Mouse (Mus musculus) ovary, postnatal 10 days (tissue): ENCODE measurements at regions not wholly inside any gene's neighbourhood (a gene's known extent, or its start where the extent isn't known, plus 50 kb on each side); places are given as distances from the start of the nearest gene placed in this dataset.

ENCODE experiments used
- DNase-seq: peaks from one replicate; pipeline ENCODE4 v3.0.0; 2022; ENCODE audit warnings: low spot score

DNA sequence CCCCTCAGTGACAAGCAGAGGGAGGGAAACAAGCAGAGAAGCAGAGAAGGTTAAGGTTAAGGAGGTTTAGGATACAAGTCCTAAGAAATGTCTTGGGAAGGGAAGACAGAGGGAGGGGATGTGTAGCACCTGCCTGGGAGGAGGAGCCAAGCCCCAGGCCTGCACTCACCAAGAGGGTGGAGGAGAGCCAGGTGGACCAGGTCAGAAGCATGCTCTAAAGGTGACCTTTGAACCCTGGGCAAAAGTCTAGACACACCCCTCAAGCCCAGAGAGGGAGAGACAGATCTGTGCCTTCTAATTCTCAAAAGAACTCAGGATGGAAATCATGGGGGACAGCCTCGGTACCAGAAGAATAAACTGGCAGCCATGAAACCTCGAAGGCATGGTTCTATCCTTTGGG is 54.4 kb upstream of the Calm2 start:
- no peak for DNase-seq

DNA sequence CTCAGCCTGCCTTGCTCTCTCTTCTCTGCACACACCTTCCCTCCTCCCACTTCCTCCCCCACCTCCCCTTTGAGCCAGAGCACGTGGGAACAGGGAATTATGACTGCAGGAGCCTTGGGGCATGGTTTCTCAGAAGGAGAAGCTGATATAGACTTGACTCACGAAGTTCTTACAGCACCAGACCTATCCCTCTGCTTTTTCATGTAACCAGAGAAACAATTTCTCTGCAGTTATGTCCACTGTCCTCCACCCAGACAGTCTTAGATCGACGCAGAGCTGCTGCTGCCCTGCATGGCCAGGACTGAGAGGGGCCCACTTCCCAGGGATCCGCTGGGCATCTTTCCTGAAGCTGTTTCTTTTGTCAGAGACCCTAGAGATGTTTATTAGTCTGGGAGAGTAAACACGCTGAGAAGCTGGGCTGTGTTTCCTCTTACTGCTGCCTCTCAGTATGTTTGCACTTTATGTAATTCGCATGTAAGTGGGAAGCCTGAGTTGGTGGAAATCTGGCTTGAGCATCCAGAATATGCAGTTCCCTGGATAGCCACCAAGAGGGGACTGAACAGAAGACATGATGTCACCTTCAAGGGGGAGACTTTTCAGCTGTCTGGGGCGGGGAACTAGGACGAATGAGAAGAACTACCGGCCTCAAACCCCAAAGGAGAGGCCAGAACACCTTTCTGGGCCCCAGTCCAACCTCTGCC is 55.1 kb upstream of the Calm2 start:
- no peak for DNase-seq

DNA sequence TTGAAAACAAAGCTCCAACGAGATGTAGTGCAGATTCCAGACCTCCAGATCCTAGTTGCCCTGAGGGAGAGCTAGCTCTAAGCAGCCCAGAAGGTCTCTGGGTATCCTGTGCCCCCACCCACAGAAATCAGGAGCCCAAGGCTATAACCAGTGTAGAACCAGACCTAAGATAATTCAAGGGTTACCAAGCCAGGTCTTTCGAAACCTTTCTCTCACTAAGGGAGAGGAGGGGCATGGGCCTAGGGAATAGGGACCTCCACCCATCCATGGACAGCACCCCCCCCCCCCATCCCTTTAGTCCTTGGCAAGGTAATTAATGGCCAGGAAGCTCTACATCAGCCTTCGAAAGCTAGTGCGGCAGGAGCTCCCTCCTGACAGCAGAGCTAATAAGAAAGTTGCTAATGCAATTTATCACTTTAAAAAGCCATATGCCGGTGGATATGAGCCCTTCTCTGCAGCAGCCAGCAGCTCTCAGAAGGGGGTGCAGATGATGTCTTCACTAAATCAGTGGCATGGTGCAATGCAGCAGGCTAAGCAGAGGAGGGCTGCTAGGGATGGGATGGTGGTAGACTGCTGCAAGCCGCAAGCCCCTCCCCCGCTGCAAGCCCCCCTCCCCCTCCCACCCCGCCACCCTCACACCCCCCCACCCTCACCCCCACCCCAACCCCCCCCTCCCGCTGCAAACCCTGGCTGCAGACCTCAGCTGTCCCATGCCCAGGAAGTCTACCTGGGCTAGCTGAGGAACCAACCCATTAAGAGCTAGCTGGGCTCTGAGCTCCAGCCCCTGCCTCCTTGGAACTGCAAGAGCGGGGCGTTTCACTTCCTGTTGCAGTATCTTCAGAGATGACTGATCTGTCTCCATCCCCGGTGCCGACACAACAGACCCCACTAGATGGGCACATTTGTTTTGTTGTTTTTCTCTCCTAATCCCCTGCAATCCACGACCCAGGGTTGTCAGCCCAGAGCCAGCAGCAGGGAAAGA is 55.9 kb upstream of the Calm2 start:
- no peak for DNase-seq

DNA sequence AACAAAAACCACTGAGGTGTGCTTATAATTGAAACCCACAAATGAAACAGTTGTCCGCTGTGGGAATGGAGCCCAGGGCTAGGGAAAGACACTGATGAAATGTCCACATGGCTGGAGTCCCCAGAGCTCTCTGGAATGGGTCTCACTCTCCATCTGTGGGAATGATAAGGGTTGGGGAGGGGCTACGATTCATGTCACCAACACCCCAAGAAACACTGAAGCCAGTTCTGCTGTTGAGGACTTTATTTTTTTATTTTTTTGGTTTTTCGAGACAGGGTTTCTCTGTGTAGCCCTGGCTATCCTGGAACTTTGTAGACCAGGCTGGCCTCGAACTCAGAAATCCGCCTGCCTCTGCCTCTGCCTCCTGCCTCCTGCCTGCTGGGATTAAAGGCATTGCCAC is 56.8 kb upstream of the Calm2 start:
- no peak for DNase-seq

DNA sequence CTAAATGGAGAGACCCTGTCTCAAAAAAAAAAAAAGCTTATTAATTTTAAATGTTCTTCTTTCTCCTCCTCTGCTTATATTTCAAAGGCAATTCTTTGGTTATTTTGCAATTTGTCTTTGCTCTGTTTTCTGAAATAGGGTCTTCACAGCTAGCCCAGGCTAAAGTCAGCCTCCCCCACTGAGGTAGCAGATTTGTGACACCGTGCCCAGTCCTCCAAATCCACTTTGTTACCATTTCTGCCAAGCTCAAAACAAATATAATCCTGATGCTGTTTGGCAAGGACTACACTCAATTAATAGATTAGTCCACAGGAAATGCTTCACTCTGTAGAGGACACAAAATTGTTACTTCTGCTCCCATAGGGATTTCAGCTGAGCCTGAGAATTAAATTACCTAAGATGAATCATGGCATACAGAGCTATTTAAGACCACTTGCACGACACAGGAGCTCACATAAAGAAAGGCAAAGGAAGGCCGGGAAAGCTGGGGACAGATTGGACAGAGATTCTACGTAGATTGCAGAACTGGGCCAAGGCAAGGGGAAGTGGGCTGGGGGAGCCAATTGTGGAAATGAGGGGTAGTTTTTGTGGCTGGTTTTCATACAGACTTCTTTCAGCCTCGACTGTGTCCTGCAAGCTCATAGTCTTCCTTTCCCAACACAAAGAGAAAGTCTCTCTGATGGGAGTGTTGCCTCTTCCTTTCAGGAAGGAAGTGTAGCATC is 58.4 kb upstream of the Calm2 start:
- no peak for DNase-seq

DNA sequence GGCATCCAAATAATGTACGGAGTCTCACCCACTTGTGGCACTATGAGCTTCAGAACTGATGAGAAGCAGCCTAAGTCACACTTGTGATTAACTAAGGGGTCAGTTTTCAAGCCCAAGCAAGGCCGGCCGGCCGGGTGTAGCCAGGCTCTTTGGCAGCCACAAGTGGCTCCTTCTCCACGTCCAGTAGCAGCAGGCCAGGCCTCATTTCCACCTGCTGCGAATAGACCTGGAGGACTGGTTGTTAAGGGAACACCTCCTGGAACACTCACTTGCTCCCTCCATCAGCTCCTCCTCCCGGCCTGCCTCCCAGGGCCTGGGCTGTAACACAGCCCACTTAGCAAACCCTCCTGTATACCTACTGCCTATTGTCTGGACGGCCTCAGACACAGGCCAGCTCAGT is 61.1 kb upstream of the Calm2 start:
- DNase-seq: no peak

DNA sequence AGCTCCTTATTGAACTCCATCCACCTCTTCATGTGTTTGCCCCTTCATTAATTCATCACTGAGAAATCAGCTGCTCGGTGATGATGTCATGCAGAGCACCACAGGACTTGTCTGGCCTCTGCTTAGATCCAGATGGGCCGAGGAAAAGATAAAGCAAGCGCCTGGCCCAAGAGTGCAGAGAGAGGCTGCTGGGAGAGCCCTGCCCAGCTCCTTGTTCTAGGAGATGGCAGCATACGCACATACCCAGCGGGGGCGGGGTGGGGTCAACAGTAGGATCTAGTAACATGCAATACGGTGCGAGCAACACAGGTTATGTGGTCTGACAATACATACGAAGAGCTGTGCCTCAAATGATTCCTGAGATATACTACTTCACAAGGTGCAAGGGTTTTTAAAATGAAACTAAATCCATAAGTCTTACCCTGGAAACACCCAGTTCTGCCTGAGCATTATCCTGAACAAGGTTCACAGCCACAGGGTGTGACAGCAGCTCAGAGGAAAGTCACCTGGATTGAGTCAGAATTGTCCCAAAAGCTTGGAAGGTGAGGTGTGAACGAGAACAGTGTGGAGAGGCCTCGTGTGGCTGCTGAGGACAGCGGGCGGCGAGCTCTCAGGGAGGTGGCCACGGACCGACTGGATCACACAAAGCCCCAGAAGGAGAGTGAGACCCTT is 62.0 kb upstream of the Calm2 start:
- no peak for DNase-seq

DNA sequence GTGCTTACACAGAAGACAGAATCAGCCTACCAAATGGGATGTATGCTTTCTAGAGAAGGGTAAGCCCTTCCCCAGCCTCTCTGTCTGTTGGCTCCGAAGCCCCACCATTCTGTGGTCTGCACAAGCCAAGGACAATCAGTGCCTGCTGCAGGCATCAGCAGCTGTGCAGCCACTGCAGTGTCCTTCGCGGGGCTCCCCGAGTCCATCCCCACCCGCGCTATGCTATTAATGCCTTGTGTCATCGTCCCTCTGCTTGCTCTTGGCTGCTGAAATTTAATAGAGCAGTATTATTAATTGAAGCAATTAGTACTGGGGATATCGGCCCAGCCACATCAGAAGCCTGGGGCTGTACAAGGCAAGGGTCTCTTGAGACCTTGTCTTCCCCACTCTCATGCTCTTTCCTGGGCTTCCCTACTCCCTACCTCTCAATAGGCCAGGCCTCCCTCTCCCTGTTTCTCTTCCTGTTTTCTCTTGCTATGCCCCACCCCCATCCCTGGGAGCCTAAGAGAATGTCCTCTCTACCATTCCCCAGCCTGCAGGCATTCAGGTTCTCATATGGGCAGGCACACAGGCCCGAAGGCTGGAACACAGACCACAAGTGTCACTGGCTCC is 65.4 kb upstream of the Calm2 start:
- DNase-seq: no peak

DNA sequence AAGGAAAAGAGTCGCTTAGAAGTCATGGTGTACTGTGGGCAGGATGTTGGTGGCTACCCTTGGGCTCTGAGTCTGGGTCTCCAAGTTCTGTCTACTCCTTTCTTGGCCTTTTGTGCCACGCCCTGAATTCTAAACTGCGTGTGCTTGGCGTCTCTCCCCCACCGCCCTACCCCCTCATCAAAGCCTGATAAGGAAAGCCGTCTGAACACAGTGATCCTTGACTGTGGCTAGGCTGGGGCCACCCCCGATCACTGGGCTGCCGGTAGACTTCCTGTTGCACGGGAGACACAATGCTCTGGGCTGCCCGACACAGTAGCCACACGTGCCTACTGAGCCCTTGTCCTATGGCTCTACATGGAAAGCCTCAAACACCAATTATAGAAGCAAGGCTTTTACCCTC is 67.1 kb upstream of the Calm2 start:
- no peak for DNase-seq

DNA sequence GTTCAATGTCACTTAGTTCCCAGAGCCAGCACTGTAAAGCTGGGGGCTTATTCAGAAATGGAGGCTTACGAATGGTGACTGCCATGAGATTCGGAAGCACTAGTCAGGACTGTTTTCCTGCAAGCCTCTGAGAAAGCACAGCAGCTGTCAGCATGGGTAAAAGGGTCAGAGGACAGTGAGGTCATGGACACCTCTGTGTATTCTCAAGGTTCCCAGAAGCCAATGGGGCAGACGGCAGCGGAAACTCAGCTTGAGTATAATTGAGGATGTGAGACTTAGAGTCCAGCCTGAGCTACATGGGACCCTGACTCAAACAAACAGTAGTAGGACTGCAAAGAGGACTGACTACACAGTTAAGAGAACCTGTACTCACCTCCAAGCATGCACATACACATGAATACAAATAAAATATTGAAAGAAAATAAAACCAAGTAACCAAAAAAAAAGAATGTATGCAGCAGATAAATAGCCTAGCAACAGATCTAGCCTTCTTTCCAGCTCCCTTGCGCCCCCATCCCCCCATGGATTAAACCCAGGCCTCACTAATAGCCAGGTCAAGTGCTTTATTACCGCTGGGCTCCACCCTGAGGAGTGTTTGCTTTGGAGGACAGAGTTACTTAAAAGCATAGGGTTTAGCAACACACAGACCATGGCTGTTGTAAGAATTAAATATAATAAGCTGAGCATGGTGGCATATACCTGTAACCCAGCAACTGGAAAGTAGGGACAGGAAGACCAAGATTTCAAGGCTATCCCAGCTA is 67.8 kb upstream of the Calm2 start:
- DNase-seq: no peak

DNA sequence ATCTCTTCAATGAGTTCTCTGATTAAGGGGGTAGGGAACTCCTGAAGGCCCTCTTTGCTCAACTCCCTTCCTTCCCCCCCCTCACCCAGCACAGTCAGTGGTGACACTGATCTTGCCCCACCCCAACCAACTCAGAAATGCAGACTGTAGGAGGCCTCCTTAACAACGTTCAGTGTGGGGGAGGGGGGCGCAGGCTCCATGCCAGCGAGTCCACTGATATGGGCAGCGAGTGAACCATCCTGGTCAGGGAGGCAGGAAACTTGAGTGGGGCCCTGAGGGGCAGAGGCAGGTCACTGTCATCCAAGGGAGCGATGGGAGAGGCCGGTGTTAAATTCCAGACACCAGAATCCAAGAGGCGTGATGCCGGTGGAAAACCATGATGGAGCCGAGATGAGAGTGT is 70.5 kb upstream of the Calm2 start:
- DNase-seq: no peak

DNA sequence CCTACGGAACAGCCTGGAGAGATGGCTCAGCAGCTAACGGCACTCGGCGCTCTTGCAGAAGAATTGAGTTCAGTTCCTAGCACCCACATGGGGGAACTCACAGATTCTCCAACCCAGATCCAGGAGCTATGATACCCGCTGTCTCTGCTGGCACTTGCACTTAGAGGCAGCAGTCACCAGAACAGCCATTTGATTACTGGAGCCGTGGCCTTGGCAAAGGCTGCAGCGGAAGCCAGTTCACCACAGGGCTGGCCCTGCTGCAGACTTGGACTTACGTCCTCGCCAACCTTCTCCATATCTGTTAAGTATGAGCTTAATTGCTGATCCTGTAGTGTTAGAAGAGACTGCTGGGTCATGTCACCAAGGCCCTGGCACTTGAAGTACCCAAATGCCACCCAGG is 72.7 kb upstream of the Calm2 start:
- no peak for DNase-seq

DNA sequence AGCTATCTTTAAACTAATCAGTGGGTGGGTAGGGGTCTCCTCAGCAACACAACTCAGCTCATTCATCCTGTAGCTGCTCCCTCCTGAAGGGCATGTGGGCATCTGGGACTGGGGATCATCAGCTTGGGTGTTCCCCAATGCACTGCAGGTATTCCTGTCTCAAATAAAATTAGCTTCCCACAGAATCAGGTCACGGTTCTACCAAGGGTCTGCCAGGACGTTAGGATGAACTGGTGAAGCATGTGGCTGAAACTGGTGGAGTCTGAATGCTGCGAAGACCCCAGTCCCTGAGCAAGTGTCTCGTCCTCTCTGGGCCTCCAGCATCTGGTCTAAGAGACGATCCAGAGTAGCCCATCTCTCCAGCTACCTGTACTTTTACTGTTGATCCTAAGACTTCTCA is 74.1 kb upstream of the Calm2 start:
- no peak for DNase-seq

DNA sequence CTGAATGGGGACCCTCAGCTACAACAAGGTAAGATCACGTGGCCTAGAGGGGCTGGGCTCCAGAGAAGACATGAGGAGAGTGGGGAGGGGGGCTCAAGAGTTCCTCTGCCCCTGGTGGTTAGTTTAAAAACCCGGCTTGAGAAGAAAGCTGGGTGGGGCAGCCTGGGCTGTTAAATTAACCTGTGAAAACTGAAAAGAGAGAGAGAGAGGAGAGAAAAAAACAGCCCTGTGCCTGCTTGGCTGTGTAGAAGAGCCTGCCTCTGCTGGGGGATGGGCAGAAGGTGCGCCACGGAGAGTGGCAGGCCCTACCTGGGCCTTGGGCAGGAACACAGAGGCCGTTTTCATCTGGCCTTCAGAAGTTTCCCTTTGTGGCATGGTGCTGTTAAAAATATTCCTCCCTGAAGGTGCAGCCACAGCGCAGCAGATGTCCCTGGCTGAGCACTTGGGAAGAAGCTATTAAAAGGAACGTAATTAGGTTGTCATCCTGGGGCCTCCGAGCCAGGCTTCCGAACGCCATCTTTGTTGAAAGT is 75.0 kb upstream of the Calm2 start:
- no peak for DNase-seq

DNA sequence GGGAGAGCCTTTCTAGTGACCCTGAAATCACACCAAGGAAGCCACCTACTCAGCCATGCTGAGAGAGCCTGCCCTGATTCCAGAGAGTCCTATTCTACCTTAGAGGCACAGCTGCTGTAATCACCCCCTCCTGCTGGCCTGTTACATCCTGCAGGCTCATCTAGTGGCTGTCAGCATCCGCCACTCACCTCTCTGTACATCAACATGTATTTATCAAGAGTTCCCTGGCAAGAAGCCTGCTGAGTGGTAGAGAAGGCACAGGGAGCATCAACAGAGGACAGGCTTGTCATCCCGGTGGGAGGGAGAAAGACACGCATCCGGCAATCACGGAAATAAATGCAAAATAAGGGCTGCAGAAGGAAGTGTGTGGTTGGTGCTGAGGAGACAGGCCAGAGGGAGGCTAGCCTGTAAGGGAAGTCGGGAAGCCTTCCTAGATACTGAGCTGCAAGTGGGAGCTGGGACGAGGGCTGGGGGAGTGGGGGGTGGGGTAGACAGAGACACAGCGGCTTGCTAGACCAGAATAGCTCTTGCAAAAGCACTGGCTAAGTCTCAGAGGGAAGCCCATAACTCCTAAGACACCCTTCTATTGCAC is 75.9 kb upstream of the Calm2 start:
- DNase-seq: no peak

DNA sequence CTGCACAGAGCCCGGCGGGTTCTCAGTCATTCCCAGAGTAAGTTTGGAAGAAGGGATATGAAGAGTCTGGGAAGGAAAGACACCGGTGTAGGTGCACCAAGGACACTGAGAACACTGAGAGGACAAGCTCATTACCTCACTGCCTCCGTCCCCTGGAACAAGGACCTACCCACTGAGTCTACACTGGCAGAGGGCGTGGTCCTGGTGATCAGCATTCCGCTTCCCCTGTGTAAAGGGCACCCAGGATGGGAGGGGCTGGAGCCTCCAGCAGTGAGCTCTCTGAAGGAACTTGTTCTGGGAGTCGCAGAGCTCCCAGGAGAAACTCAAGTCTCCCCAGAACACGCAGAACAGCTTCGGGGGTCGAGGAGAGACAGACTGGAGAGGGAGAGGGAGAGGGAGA is 76.9 kb upstream of the Calm2 start:
- no peak for DNase-seq

DNA sequence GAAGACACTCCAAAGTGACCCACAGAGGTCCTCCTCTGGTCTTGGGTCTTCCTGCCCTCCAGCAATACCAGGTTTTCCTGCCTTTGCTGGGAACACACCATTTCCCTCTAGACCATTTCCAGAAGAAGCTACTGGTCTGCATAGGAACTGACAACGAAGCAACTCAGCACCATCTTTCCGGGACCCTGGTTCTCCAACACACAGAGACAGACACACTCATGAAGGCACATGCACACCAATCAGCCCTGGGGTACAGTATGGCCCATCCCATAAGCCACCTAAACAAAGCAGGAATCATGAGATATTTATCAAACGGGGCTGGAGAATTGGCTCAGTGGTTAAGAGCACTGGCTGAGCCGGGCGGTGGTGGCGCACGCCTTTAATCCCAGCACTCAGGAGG is 80.4 kb upstream of the Calm2 start:
- no peak for DNase-seq

DNA sequence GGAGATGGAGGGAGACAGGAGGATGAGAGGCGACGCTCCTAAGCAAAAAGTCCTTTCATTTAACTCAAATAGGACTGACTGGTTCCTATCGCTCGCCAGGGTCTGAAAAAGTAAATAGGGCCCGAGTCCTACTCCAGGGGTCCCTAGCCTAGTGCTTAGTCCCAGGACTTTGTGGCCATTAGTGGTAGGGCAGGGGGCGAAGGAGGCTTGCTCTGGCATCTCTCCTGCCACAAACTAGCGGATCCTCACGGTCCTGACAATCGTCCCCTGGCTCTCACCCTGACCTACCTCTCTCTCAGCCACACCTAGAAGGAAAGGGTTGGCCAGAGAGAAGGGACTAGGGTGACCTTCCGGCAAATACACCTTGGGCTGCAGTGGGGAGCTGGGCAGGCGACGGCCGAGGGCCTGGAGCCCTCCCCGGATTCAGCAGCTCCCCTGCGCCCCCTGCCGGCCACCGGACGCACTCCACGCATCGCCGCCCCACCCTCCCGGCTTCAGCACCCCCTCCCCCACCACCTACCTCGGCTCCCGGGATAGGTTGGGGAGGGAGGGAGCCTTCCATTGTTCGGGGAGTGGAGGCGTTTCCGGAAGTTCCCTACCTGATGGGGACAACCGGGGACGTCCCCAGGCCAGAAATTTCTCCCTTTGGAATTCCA is 83.6 kb upstream of the Calm2 start:
- peak; percentile 72 for DNase-seq

DNA sequence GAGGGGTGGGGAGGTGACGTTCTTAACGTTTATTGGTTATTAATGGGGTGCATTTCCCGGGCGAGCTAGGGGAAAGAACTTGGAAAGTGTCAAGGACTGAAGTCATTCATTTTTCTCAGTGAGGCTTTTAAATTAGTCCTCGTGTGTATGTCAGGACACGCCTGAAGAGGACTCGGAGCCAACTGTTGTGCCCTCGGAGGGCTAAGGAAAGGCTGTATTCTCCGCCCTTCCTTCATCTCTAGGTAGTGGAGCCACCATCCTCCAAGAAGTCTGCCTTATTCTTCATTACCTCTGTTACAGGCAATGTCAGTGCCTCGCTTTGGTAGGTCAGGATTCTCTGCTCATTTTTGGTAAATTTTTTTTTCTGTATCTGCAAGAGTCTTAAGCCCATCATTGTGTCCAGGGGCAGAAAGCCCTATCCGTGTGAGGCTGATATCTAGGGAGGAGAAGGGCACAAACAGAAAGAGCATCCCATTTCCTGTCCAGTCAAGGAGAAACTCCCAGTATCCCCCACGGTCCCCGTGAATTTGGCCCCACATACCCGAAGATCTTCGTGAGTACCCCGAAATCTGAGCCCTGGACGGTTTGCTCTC is 84.2 kb upstream of the Calm2 start:
- DNase-seq: no peak
